Mouse (Mus musculus): ENCODE measurements around the gene BC034090.
A peak's percentile ranks its signal among the peaks of the same experiment; 100 is the strongest.
"Not testable (repeated sequence)": the region's sequence is repeated elsewhere in the genome, so short reads cannot be mapped to it uniquely, and the experiment has no call there.

BC034090 gene

GRCm38 (mm10) chr1:155188656-155189055 is 55.6 kb downstream of the BC034090 start:
- no peak for DNase-seq

- DNase-seq, result no peak
Measured at GRCm38 (mm10) chr1:155184191-155184590, 60.1 kb downstream of the BC034090 start.

GRCm38 (mm10) chr1:155178192-155178924 is 65.9 kb downstream of the BC034090 start:
- DNase-seq, result no peak

GRCm38 (mm10) chr1:155174424-155174823 is 69.8 kb downstream of the BC034090 start:
- DNase-seq, result peak in 1 of 2 experiments; percentile 38

- not testable (repeated sequence) for DNase-seq
Measured at GRCm38 (mm10) chr1:155173644-155174016, 70.6 kb downstream of the BC034090 start.

- no peak for DNase-seq
Measured at GRCm38 (mm10) chr1:155172895-155173643, 71.2 kb downstream of the BC034090 start.

GRCm38 (mm10) chr1:155169935-155170334 is 74.3 kb downstream of the BC034090 start:
- DNase-seq, result no peak

- DNase-seq, result no peak
Measured at GRCm38 (mm10) chr1:155167453-155167852, 76.8 kb downstream of the BC034090 start.
